Comparison of ENCODE assay signal across 22 mouse cellular contexts in genomic region chr7:132389473-132389872, GRCm38 (mm10).
DNase-seq lines count a peak whose midpoint lies in the region; ATAC-seq lines count a peak whose summit lies in the region.
"Had no signal": no experiment of that assay in that cellular context is flagged by ENCODE, and none has a peak within 500 bp of the region (broad histone marks: within the 10 kb centered on the region; RNA-seq: fewer than 3 reads in every experiment).

No protein-coding gene starts in this region.

- no peaks in the 10 kb centered on the region for H3K36me3 ChIP-seq in embryonic facial prominence, embryonic 14.5 days (ENCODE audit: control insufficient read depth, insufficient read depth, low read length)
- no peaks in the 10 kb centered on the region for H3K36me3 ChIP-seq in embryonic facial prominence, embryonic 10.5 days (replicated peaks)
- H3K36me3 ChIP-seq in heart, embryonic 16.5 days (ENCODE audit: control insufficient read depth, insufficient read depth) = no peaks in the 10 kb centered on the region
- H3K36me3 ChIP-seq: forebrain, embryonic 15.5 days; lung, embryonic 15.5 days; midbrain, embryonic 15.5 days; neural tube, embryonic 15.5 days; stomach, embryonic 15.5 days had no signal

- H3K4me3 ChIP-seq in embryonic facial prominence, embryonic 14.5 days (ENCODE audit: low read depth, low read length) = no peak overlapping the region
- H3K4me3 ChIP-seq in embryonic facial prominence, embryonic 10.5 days = no peak overlapping the region
- H3K4me3 ChIP-seq in heart, embryonic 16.5 days (ENCODE audit: low read length) = no peak overlapping the region
- H3K4me3 ChIP-seq: forebrain, embryonic 15.5 days; lung, embryonic 15.5 days; midbrain, embryonic 15.5 days; myocyte; neural tube, embryonic 15.5 days; stomach, embryonic 15.5 days had no signal

- WGBS in embryonic facial prominence, embryonic 14.5 days = 42% methylated on average over 7 of the region's 7 CpGs
- WGBS in embryonic facial prominence, embryonic 10.5 days = 67% methylated on average over 7 of the region's 7 CpGs
- WGBS in heart, embryonic 16.5 days = 35% methylated on average over 7 of the region's 7 CpGs

- no peak overlapping the region for H3K4me2 ChIP-seq in embryonic facial prominence, embryonic 14.5 days (ENCODE audit: low read depth, low read length)
- no peak overlapping the region for H3K4me2 ChIP-seq in heart, embryonic 16.5 days (ENCODE audit: low read depth, low read length)
- H3K4me2 ChIP-seq: forebrain, embryonic 15.5 days; lung, embryonic 15.5 days; midbrain, embryonic 15.5 days; neural tube, embryonic 15.5 days; stomach, embryonic 15.5 days had no signal

- H3K27ac ChIP-seq in embryonic facial prominence, embryonic 14.5 days (replicated peaks; ENCODE audit: low read depth, low read length) = no peak overlapping the region; the same call in 1 of the 2 replicates
- H3K27ac ChIP-seq in embryonic facial prominence, embryonic 10.5 days (replicated peaks) = no peak overlapping the region
- H3K27ac ChIP-seq in heart, embryonic 16.5 days (ENCODE audit: low read length) = no peak overlapping the region
- H3K27ac ChIP-seq: forebrain, embryonic 15.5 days; liver, embryonic 14.5 days; lung, embryonic 15.5 days; macrophage; midbrain, embryonic 15.5 days; neural tube, embryonic 15.5 days; stomach, embryonic 15.5 days had no signal

- H3K9ac ChIP-seq in embryonic facial prominence, embryonic 14.5 days (ENCODE audit: low read depth, low read length) = no peak overlapping the region
- H3K9ac ChIP-seq in heart, embryonic 16.5 days (ENCODE audit: low read length) = no peak overlapping the region
- H3K9ac ChIP-seq: forebrain, embryonic 15.5 days; liver, embryonic 14.5 days; lung, embryonic 15.5 days; midbrain, embryonic 15.5 days; neural tube, embryonic 15.5 days; stomach, embryonic 15.5 days had no signal

- no peaks in the 10 kb centered on the region for H3K9me3 ChIP-seq in embryonic facial prominence, embryonic 14.5 days (ENCODE audit: control insufficient read depth, low read length)
- H3K9me3 ChIP-seq in embryonic facial prominence, embryonic 10.5 days = no peaks in the 10 kb centered on the region
- H3K9me3 ChIP-seq in heart, embryonic 16.5 days (replicated peaks; ENCODE audit: control insufficient read depth, low read length) = no peaks in the 10 kb centered on the region
- H3K9me3 ChIP-seq: forebrain, embryonic 15.5 days; lung, embryonic 15.5 days; midbrain, embryonic 15.5 days; neural tube, embryonic 15.5 days; stomach, embryonic 15.5 days had no signal

- peaks cover 6% of the 10 kb centered on the region for H3K4me1 ChIP-seq in embryonic facial prominence, embryonic 14.5 days (ENCODE audit: control insufficient read depth, insufficient read depth, low read length)
- peaks cover 43% of the 10 kb centered on the region for H3K4me1 ChIP-seq in embryonic facial prominence, embryonic 10.5 days
- peaks cover 6% of the 10 kb centered on the region; the same call in 1 of the 2 replicates for H3K4me1 ChIP-seq in heart, embryonic 16.5 days (ENCODE audit: control insufficient read depth, insufficient read depth, low read length)

- H3K27me3 ChIP-seq in embryonic facial prominence, embryonic 14.5 days (replicated peaks; ENCODE audit: control insufficient read depth, insufficient read depth, low read length) = no peaks in the 10 kb centered on the region
- H3K27me3 ChIP-seq in embryonic facial prominence, embryonic 10.5 days (replicated peaks; ENCODE audit: low read depth, poor library complexity, severe bottlenecking) = peaks cover 33% of the 10 kb centered on the region
- no peaks in the 10 kb centered on the region for H3K27me3 ChIP-seq in heart, embryonic 16.5 days (ENCODE audit: control insufficient read depth, insufficient read depth, low read length)
- H3K27me3 ChIP-seq: forebrain, embryonic 15.5 days; lung, embryonic 15.5 days; neural tube, embryonic 15.5 days; stomach, embryonic 15.5 days had no signal

- ATAC-seq in embryonic facial prominence, embryonic 14.5 days (ENCODE audit: low read depth) = no peak
- 0 out of 2 replicates have a peak, but pooled peaks have one; percentile 38 for ATAC-seq in heart, embryonic 16.5 days (replicated peaks; ENCODE audit: extremely low read depth, insufficient read depth, low FRiP score)
- peak; percentile 43 to 52; a peak in 3 of 4 replicates for ATAC-seq in hematopoietic stem cell, adult 5-6 weeks (replicated peaks in 1 of 2; ENCODE audit: insufficient read depth in 1 of 2, low FRiP score in 2 of 2, low TSS enrichment in 1 of 2, low read depth in 1 of 2, poor library complexity in 2 of 2, severe bottlenecking in 2 of 2)
- ATAC-seq: forebrain, embryonic 15.5 days; midbrain, embryonic 15.5 days had no signal

- peak; percentile 48 for DNase-seq in embryonic facial prominence, embryonic 14.5 days (ENCODE audit: low spot score)
- DNase-seq in embryonic facial prominence, embryonic 10.5 days (ENCODE audit: low spot score) = no peak
- DNase-seq in heart, adult 18-20 months = no peak
- peak; percentile 47 for DNase-seq in B cell, adult 2 months
- no peak for DNase-seq in natural killer cell, adult 2 months (ENCODE audit: low spot score in 2 of 2)
- DNase-seq in urinary bladder, postnatal 36 days (ENCODE audit: low spot score in 2 of 2) = no peak
- DNase-seq: cerebellum, adult 18-20 months; cerebellum, postnatal 36 days; gastrocnemius, postnatal 14 days; kidney, adult 2 months; right cerebral cortex, postnatal 14 days; thymus, adult 2 months had no signal

Comparison
In these comparisons a context has a peak if more than half of its experiments do, and no peak if none do; other contexts are left out.
1. DNase-seq: peak in embryonic facial prominence, embryonic 14.5 days (single experiment) and B cell, adult 2 months (2 of 2); none in embryonic facial prominence, embryonic 10.5 days (single experiment), heart, adult 18-20 months (0 of 2), natural killer cell, adult 2 months (0 of 2) and urinary bladder, postnatal 36 days (0 of 2).